ENCODE assay signal across 7 mouse cellular contexts in the genomic region with DNA sequence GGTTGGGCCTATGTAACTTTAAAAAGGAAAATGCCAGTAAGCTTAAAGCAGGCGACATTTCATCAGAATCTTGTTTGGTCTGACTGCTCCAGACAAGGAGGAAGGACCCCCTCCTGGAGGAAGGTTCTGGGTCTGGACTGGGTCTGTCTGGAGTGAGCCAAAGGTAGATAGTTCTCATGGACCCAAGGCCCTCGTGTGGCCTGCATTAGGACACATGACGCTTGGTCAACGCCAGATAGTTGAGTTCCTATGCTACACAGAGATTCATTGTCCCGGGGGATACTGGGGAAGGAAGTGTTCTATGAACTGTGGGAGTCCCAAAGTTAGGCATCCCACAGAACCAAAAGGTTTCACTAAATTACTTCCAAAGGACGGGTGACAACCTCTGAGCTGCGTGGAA. TPM values are rescaled to one million over a fixed set of nuclear protein-coding genes. Genes with fewer than 3 reads are reported as not detected.
A peak's percentile ranks its signal among the peaks of the same experiment; 100 is the strongest.
DNase-seq lines count a peak whose midpoint lies in the region; ATAC-seq and TF ChIP-seq lines count a peak whose summit lies in the region.

No protein-coding gene starts in this region.

- peak overlapping the region; percentile 74 for H3K27ac ChIP-seq in lung, embryonic 14.5 days (ENCODE audit: low read depth)
- peak overlapping the region; percentile 79 for H3K27ac ChIP-seq in embryonic facial prominence, embryonic 14.5 days (replicated peaks; ENCODE audit: low read depth, low read length)
- peak overlapping the region; percentile 94 for H3K27ac ChIP-seq in intestine, embryonic 14.5 days (ENCODE audit: low read depth)
- H3K27ac ChIP-seq in neural tube, embryonic 12.5 days: peak overlapping the region; percentile 11; the same call in 1 of the 2 replicates

- TF ChIP-seq CTCF in lung, embryonic 14.5 days (IDR thresholded peaks at IDR 0.05; ENCODE audit: low read depth): no peak

- 67% methylated on average over 7 of the region's 7 CpGs for WGBS in lung, embryonic 14.5 days
- 59% methylated on average over 7 of the region's 7 CpGs for WGBS in embryonic facial prominence, embryonic 14.5 days
- 74% methylated on average over 7 of the region's 7 CpGs for WGBS in intestine, embryonic 14.5 days
- 83% methylated on average over 7 of the region's 7 CpGs for WGBS in neural tube, embryonic 12.5 days

- peaks cover 6% of the 10 kb centered on the region; the same call in 1 of the 2 replicates for H3K36me3 ChIP-seq in lung, embryonic 14.5 days (ENCODE audit: insufficient read depth)
- peaks cover 9% of the 10 kb centered on the region; the same call in 1 of the 2 replicates for H3K36me3 ChIP-seq in embryonic facial prominence, embryonic 14.5 days (ENCODE audit: control insufficient read depth, insufficient read depth, low read length)
- no peaks in the 10 kb centered on the region for H3K36me3 ChIP-seq in intestine, embryonic 14.5 days (ENCODE audit: control insufficient read depth, insufficient read depth, low read length)
- 0 out of 2 replicates have a peak, but pooled peaks cover under 1% of the 10 kb centered on the region for H3K36me3 ChIP-seq in neural tube, embryonic 12.5 days

- H3K4me3 ChIP-seq in lung, embryonic 14.5 days (ENCODE audit: low read depth, low read length): peak overlapping the region; percentile 69
- peak overlapping the region; percentile 70 for H3K4me3 ChIP-seq in embryonic facial prominence, embryonic 14.5 days (ENCODE audit: low read depth, low read length)
- peak overlapping the region; percentile 76 for H3K4me3 ChIP-seq in intestine, embryonic 14.5 days (ENCODE audit: low read depth, low read length)
- peak overlapping the region; percentile 64 for H3K4me3 ChIP-seq in neural tube, embryonic 12.5 days

- peak; percentile 7; the same call in 1 of the 2 replicates for ATAC-seq in lung, embryonic 14.5 days (ENCODE audit: insufficient read depth)
- peak; percentile 0; the same call in 1 of the 2 replicates for ATAC-seq in embryonic facial prominence, embryonic 14.5 days (ENCODE audit: low read depth)
- ATAC-seq in intestine, embryonic 14.5 days (replicated peaks; ENCODE audit: low FRiP score, low TSS enrichment, low read depth): no peak; the same call in 1 of the 2 replicates
- ATAC-seq in neural tube, embryonic 12.5 days (ENCODE audit: low FRiP score, low read depth): peak; percentile 18

- H3K4me2 ChIP-seq in lung, embryonic 14.5 days: peak overlapping the region; percentile 73
- peak overlapping the region; percentile 86 for H3K4me2 ChIP-seq in embryonic facial prominence, embryonic 14.5 days (ENCODE audit: low read depth, low read length)
- H3K4me2 ChIP-seq in intestine, embryonic 14.5 days (ENCODE audit: low read length): peak overlapping the region; percentile 77
- H3K4me2 ChIP-seq in neural tube, embryonic 12.5 days (replicated peaks): peak overlapping the region; percentile 72

- DNase-seq in lung, embryonic 14.5 days: no peak
- no peak for DNase-seq in lung, adult 18-20 months
- no peak for DNase-seq in embryonic facial prominence, embryonic 14.5 days (ENCODE audit: low spot score)
- no peak for DNase-seq in intestine, embryonic 14.5 days (ENCODE audit: low spot score)
- no peak for DNase-seq in right cerebral cortex, postnatal 14 days
- DNase-seq in yolk sac, embryonic 10.5 days (ENCODE audit: low spot score): no peak

- no peaks in the 10 kb centered on the region for H3K9me3 ChIP-seq in lung, embryonic 14.5 days (ENCODE audit: low read depth, low read length)
- H3K9me3 ChIP-seq in embryonic facial prominence, embryonic 14.5 days (ENCODE audit: control insufficient read depth, low read length): 0 out of 2 replicates have a peak, but pooled peaks cover 4% of the 10 kb centered on the region
- no peaks in the 10 kb centered on the region for H3K9me3 ChIP-seq in intestine, embryonic 14.5 days (ENCODE audit: control insufficient read depth, low read length)
- no peaks in the 10 kb centered on the region for H3K9me3 ChIP-seq in neural tube, embryonic 12.5 days

- peak overlapping the region; percentile 47 for H3K9ac ChIP-seq in lung, embryonic 14.5 days
- H3K9ac ChIP-seq in embryonic facial prominence, embryonic 14.5 days (ENCODE audit: low read depth, low read length): peak overlapping the region; percentile 64
- peak overlapping the region; percentile 69 for H3K9ac ChIP-seq in intestine, embryonic 14.5 days (ENCODE audit: low read length)
- peak overlapping the region; percentile 35 for H3K9ac ChIP-seq in neural tube, embryonic 12.5 days

- H3K4me1 ChIP-seq in lung, embryonic 14.5 days (ENCODE audit: insufficient read depth): no peaks in the 10 kb centered on the region
- H3K4me1 ChIP-seq in embryonic facial prominence, embryonic 14.5 days (ENCODE audit: control insufficient read depth, insufficient read depth, low read length): peaks cover 8% of the 10 kb centered on the region; the same call in 1 of the 2 replicates
- H3K4me1 ChIP-seq in intestine, embryonic 14.5 days (replicated peaks; ENCODE audit: control insufficient read depth, insufficient read depth, low read length): peaks cover 7% of the 10 kb centered on the region; the same call in 1 of the 2 replicates
- H3K4me1 ChIP-seq in neural tube, embryonic 12.5 days: peaks cover 8% of the 10 kb centered on the region; the same call in 1 of the 2 replicates

- H3K27me3 ChIP-seq in lung, embryonic 14.5 days (ENCODE audit: insufficient read depth, low read length): no peaks in the 10 kb centered on the region
- H3K27me3 ChIP-seq in embryonic facial prominence, embryonic 14.5 days (replicated peaks; ENCODE audit: control insufficient read depth, insufficient read depth, low read length): no peaks in the 10 kb centered on the region
- H3K27me3 ChIP-seq in intestine, embryonic 14.5 days (replicated peaks; ENCODE audit: control insufficient read depth, insufficient read depth, low read length): no peaks in the 10 kb centered on the region
- no peaks in the 10 kb centered on the region for H3K27me3 ChIP-seq in neural tube, embryonic 12.5 days (replicated peaks)

RNA-seq across cellular contexts. Expression of gene B3gntl1, which starts 0.7 kb away (rescaled TPM):
- 7.3 and 8.0 TPM in 2 replicates for polyA plus RNA-seq in lung, embryonic 14.5 days (2014; fragmentation: Nextera tagmentation; extraction: Ambion mirVana)
- polyA plus RNA-seq in embryonic facial prominence, embryonic 14.5 days (2014; fragmentation: Nextera tagmentation; extraction: Ambion mirVana): 6.8 and 8.5 TPM in 2 replicates
- polyA plus RNA-seq in intestine, embryonic 14.5 days (2014; fragmentation: Nextera tagmentation; extraction: Ambion mirVana): 8.0 and 8.3 TPM in 2 replicates
- 6.4 and 7.3 TPM in 2 replicates for polyA plus RNA-seq in neural tube, embryonic 12.5 days (2016; fragmentation: Nextera tagmentation; extraction: Ambion mirVana)

RNA-seq across cellular contexts. Expression of gene Metrnl, which starts 27.7 kb away (rescaled TPM):
- 18.6 and 20.2 TPM in 2 replicates for polyA plus RNA-seq in lung, embryonic 14.5 days (2014; fragmentation: Nextera tagmentation; extraction: Ambion mirVana)
- polyA plus RNA-seq in embryonic facial prominence, embryonic 14.5 days (2014; fragmentation: Nextera tagmentation; extraction: Ambion mirVana): 41.6 and 58.0 TPM in 2 replicates
- 24.7 and 29.4 TPM in 2 replicates for polyA plus RNA-seq in intestine, embryonic 14.5 days (2014; fragmentation: Nextera tagmentation; extraction: Ambion mirVana)
- 16.5 and 17.8 TPM in 2 replicates for polyA plus RNA-seq in neural tube, embryonic 12.5 days (2016; fragmentation: Nextera tagmentation; extraction: Ambion mirVana)

Comparison
In these comparisons a context has a peak if more than half of its experiments do, and no peak if none do; other contexts are left out.
1. H3K27ac ChIP-seq: peak in every context shown above with its lines; median percentile 94 in intestine, embryonic 14.5 days; 79 in embryonic facial prominence, embryonic 14.5 days; 74 in lung, embryonic 14.5 days; 11 in neural tube, embryonic 12.5 days.